Mouse (Mus musculus): ENCODE measurements around the gene Terb1.

The Terb1 gene

GRCm38 (mm10) chr8:104411468-104411867 lies 98.2 kb downstream of the Terb1 start:
- no peak for DNase-seq (ENCODE audit: low spot score)

GRCm38 (mm10) chr8:104410628-104411273 lies 99.0 kb downstream of the Terb1 start:
- DNase-seq (ENCODE audit: low spot score): no peak

- DNase-seq (ENCODE audit: low spot score): no peak
Measured at GRCm38 (mm10) chr8:104408328-104409110, 101.2 kb downstream of the Terb1 start.

DNA sequence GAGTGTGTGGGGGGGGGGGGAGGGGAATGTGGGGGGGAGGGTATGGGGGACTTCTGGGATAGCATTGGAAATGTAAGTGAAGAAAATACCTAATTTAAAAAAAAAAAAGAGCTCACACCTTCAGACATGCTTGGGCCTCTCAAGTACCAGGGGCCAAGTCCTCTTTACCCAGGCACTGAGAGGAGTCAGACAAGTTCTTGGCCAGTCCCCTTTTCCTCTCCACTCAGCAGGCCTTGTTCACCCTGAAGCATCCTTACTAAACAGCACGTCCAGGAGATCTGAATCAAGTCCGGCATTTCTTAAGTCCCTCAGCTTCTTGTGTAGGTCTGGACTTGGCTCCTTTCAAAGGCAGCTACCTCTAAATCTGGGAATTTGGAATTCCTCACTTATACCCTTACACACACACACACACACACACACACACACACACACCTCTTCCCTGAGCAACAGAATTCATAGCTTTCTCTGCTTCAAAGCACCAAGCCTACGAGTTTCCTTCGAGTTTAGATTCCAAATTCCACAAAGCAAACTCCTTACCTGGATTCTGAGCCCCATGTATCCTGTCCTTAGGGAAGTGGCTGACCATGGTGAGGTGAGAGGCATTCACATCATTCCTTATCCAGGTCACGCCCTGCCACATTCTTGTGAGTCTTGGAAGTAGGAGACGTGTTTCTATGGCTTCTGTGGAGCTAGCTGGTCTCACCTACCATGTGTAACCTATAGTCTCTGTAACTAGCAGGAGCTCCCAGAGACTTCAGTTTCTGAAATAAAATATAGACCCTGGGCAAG lies 103.2 kb downstream of the Terb1 start:
- DNase-seq (ENCODE audit: low spot score): no peak

GRCm38 (mm10) chr8:104405430-104406187 lies 104.1 kb downstream of the Terb1 start:
- no peak for DNase-seq (ENCODE audit: low spot score)

- no peak for DNase-seq (ENCODE audit: low spot score)
Measured at GRCm38 (mm10) chr8:104403596-104403995, 106.1 kb downstream of the Terb1 start.

Measured in layer of hippocampus, adult 9-10 months (tissue).